Mouse (Mus musculus): ENCODE results near the gene Psip1.
"Not testable (repeated sequence)": the region's sequence is repeated elsewhere in the genome, so short reads cannot be mapped to it uniquely, and the experiment has no call there.

Gene Psip1

DNA sequence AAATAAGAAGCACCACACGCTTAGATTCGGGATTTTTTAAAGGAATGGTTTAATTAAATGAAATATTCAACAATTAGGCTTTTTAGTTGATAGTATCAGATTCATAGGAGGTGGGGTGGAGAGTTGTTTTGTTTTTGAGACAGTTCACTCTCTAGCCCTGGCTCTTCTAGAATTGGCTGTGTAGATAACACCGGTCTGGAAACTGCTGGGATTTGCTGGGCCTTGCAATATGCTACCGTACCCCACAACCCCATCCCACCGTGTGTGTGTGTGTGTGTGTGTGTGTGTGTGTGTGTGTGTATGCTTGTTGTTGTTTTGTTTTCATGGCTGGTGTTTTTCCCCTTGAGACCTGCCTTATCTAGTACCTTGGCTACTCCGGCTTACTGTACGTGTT lies 14.8 kb upstream of the Psip1 start:
- no peak for DNase-seq (ENCODE audit: low spot score in 2 of 2)

GRCm38 (mm10) chr4:83500154-83501036 lies 14.1 kb upstream of the Psip1 start:
- no peak for DNase-seq (ENCODE audit: low spot score in 2 of 2)

GRCm38 (mm10) chr4:83497013-83497412 lies 10.8 kb upstream of the Psip1 start:
- DNase-seq (ENCODE audit: low spot score in 2 of 2): not testable (repeated sequence)

- no peak for DNase-seq (ENCODE audit: low spot score in 2 of 2)
These were observed 6.9 kb upstream of the Psip1 start for GRCm38 (mm10) chr4:83493112-83493511.

DNA sequence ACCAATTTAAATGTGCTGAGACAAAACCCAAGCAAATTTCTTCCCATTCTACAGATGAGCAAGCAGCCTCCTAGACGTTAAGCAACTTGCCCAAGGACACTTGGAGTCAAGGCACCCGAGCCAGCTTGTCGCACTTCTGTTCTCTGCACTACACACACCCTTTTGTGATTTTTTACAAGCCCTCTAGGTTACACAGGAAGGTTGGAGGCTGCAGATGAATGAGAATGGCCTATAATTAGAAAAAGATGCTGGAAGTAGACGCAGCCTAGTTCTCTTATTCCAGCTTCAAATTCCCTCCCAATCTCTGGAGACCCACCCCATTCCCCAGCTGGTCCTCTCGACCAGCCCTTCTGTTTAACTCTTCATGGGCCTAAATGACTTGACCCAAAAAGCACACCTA lies 2.9 kb upstream of the Psip1 start:
- DNase-seq (ENCODE audit: low spot score in 2 of 2): no peak

DNA sequence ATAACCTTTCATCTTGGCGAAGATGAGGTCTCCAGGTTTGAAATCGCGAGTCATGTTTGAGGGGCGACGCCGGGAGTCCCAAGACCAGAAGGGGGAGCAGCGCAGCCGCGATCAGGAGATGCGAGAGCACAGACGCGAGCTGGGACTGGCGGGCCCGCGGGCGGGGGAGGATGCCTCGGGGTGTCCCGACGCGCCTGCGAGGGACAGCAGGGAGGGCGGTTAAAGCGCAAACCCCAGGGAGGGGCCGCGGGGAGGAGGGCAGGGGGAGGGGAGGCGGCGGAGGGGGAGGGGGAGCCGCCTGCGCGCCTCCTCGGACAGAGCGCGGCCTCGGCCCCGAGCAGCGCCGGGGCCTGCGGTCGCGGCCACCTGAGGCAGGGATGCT lies 533 bp downstream of the Psip1 start:
- DNase-seq (ENCODE audit: low spot score in 2 of 2): peak; percentile 79 to 92

DNA sequence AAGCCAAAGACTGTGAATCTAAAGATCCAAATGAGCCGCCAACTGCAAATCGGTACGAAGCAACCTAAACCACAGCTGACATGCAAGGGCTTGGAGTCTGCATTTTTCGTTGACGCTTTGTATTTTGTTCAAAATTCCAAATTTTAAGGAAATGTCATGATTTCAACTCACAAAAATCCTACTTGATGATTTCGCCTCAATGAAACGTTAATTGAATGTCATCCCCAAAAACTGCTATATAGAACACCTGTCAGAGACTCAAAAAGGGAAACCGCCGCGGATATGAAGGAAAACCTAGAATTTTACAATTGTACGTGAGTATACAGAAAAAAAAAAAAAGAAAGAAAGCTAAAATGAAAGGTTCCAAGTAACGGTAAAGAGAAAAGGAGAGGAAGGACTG lies 1.0 kb downstream of the Psip1 start:
- no peak for DNase-seq (ENCODE audit: low spot score in 2 of 2)

GRCm38 (mm10) chr4:83468208-83468607 lies 18.1 kb downstream of the Psip1 start:
- no peak for DNase-seq (ENCODE audit: low spot score in 2 of 2)

- DNase-seq (ENCODE audit: low spot score in 2 of 2): no peak
These were observed 18.6 kb downstream of the Psip1 start for GRCm38 (mm10) chr4:83467615-83468014.

DNA sequence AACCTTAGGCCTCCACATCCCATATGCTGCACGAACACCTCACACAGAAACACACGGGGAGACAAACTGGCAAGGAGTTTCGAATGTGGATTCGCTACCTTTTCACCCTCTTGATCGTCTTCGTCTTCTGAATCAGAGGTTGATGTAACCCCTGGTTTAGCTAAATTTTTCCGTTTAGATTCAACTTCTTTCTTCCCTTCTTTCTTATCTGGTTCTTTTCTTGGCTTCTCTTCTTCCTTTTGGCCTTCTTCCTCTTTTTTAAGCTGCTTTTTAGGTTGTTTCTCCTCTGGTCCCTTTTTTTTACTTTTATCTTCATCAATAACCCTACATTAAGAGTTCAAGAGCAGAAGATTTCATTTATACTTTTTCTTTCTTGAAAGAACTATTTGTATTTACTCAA lies 21.4 kb downstream of the Psip1 start:
- no peak for DNase-seq (ENCODE audit: low spot score in 2 of 2)

- no peak for DNase-seq (ENCODE audit: low spot score in 2 of 2)
These were observed 26.2 kb downstream of the Psip1 start for GRCm38 (mm10) chr4:83460106-83460505.

DNA sequence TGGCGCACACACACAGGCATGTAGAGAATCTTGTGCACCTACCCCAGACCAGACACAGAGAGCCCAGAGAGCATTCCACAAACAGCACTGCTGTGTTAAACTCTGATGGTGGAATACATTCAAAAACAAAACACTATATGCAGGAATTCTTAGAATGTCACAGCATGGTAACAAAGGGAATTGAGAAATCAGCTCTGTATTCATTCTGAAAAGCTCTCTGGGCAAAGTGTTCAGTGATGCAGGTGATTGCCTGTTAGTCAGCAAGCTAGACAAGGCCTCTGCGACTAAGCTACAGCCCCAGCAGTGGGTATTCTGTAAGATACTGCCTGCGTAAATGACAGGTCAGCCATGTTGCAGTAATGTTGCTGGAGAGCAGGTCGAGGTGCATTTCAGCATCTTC lies 35.5 kb downstream of the Psip1 start:
- DNase-seq (ENCODE audit: low spot score in 2 of 2): no peak

DNA sequence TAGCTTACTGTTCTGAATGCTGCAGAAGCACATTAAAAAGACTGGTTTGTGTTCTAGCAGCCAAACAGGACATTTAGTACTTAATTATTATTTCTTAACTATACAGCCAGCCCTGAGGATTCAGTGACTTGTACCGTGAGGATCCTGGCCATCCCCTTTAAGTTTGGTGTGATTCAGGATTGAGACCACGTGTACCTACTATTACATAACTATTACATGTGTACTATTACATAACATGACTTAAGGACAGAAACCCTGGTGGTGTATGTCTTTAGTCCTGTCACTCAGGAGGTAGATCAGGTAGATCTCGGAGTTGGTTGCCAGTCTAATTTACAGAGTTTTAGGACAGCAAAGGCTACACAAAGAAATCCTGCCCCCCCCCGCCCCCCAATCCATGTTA lies 45.2 kb downstream of the Psip1 start:
- no peak for DNase-seq (ENCODE audit: low spot score in 2 of 2)

DNA sequence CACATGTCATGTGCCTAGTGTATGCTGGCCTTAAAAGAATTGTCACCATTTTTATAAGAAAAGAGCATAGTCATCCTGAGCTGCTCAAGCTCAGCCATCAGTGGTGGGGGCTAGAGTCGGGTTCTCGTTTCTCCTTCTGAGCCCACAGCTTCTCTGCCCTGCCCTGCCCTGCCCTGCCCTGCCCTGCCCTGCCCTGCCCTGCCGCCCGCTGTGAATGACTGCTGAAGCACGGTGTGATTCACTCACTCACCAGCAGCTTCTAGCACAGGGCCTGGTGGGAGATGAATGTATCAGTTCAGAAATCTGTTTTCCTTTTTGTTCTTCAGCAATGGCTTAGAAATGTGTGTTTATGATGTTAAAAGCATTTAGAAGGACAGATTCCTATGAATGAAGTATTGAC lies 47.2 kb downstream of the Psip1 start:
- peak in 1 of 2 experiments; percentile 17 for DNase-seq (ENCODE audit: low spot score in 2 of 2)

GRCm38 (mm10) chr4:83438116-83438515 lies 48.1 kb downstream of the Psip1 start:
- peak in 1 of 2 experiments; percentile 0 for DNase-seq (ENCODE audit: low spot score in 2 of 2)

DNA sequence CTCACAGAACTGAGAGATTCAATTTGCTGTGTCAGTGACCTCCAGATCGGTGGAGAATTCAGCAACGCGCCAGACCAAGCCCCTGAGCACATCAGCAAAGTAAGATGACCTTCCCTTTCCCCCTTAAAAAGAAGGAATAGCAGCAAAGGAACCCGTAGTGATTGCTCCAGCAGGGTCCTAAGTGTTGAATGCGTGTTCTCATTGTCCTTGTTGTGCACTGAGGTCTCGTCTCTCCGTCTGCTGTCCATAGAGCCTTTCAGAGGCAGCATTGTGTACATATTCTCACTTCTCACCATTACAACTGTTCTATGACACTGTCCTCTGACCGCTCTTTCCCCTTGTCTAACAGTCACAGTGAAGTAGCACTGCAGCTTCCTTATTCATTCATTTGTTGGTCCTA lies 49.9 kb downstream of the Psip1 start:
- no peak for DNase-seq (ENCODE audit: low spot score in 2 of 2)

DNA sequence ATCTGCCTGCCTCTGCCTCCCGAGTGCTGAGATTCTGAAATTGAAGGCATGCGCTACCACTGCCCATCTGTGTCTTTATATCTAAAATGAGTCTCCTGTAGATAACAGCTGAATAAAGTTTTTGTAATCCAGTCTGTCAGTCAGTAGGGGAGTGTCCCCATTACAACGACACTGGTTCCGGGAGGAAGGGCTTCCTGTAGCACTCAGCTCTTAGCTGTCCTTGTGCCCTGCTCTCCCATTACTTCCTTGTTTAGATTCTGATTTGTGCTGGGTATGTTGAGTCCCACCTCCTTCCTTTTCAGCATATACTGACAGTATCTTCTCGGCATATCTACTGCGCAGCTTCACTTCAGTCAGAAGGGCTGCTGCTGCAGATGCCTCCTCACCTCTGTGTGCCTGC lies 53.4 kb downstream of the Psip1 start:
- no peak for DNase-seq (ENCODE audit: low spot score in 2 of 2)

DNA sequence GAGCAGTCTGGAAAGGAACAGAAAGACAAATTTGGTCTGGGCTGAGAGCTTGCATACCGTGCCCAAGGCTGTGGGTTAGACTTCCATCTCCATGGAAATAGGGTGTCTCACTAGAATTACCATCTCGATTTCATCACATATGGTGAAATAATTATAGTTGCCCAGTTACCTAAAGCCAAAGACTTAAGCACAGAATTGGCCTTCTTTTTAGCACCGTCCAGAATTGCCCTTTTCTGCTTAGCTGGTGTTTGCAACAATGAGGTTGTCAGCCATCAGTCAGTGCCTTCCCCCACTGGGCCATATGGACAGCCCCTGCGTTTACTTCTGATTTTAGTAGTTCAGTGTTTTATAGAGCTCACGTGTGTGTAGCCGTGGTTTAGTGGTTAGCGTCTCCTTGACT lies 54.3 kb downstream of the Psip1 start:
- no peak for DNase-seq (ENCODE audit: low spot score in 2 of 2)

- DNase-seq (ENCODE audit: low spot score in 2 of 2): peak in 1 of 2 experiments; percentile 31
These were observed 57.4 kb downstream of the Psip1 start for GRCm38 (mm10) chr4:83428845-83429244.

- DNase-seq (ENCODE audit: low spot score in 2 of 2): no peak
These were observed 58.6 kb downstream of the Psip1 start for GRCm38 (mm10) chr4:83427696-83428095.

DNA sequence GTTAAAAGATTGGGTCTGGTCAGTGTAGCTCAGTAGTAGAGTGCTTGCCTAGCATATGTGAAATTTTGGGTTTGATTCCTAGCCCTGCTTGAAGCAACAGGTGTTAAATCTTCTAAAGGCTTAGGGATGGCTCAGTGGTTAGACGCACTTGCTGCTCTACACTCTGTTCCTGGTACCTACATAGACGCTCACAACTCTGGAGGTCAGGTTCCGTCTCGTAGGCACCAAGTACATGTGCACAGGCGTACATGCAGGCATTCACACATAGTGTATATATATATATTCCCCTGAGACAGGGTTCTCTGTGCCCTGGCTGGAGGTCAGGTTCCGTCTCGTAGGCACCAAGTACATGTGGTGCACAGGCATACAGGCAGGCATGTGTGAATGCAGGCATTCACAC lies 59.1 kb downstream of the Psip1 start:
- no peak for DNase-seq (ENCODE audit: low spot score in 2 of 2)

DNA sequence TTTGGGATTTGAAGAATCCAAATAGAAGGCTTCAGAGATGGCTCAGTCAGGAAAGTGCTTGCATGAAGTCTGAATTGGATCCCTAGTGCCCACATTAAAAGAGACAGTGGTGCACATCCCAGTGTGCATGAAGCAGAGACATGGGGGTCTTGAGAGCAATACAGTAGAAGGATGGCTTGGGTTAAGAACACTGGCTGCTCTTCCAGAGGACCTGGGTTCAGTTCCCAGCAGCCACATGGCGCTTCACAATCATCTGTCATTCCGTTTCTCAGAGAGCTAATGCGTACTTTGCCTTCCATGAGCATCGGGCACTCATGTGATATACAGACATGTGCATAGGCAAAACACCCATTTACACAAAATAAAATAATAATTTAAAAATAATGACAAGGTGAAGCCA lies 61.1 kb downstream of the Psip1 start:
- no peak for DNase-seq (ENCODE audit: low spot score in 2 of 2)

DNA sequence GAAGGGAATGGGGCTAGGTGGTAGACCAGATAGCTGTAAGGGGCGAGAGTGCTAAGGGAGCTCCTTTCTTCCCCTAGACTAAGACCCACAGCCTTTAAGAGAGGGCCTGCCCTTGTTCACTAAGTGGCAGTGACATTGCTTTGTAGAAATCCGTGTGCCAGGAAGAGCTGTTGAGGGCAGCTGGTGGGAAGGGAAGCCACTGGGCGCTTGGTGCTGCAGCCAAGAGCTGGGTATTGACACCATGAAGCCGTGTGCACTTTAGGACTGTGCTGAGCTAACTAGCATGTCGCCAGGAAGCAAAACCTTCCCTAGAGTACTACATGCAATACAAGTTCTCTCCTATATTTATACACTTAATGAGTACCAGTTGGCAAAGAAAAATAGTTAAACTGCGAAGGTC lies 62.6 kb downstream of the Psip1 start:
- no peak for DNase-seq (ENCODE audit: low spot score in 2 of 2)

GRCm38 (mm10) chr4:83418781-83419180 lies 67.5 kb downstream of the Psip1 start:
- no peak for DNase-seq (ENCODE audit: low spot score in 2 of 2)

Data from spleen, postnatal 10 days (tissue).